In the genomic region with DNA sequence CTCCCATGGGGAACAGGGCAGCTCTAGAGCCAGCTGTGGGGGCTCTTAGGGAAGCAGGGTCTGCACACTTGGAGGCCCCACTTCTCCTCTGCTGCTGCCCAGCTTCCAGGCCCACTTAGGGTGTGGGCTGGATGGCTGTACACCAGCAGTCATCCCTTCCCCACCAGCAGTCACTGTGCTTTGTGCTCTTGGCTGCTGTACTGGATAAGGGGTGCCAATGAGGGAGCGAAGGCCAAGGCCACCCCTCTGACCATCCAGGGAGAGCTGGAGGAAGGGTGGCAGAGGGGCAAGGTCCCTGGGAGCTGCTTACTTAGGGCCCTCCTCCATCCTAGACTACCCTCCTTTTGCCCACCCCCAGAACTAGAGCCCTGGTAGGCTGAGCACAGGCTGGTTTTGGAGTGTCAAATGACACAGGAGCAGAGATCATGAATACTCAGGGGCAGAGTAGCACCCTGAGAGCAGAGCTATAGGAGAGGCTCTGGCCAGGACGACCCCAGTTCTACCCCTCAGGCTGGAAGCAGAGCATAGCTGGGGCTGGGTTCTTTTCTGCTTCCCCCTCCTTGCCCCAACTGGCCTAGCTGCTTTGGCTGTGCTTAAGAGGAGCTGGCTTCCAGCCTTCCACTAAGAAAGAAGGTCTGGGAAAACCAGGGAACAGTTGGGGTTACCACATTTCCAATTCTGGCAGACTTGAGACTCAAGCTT, we compare ENCODE assay signal across 26 mouse cellular contexts. TPM values are rescaled to one million over a fixed set of nuclear protein-coding genes. Genes with fewer than 3 reads are reported as not detected.
A peak's percentile ranks its signal among the peaks of the same experiment; 100 is the strongest.
DNase-seq lines count a peak whose midpoint lies in the region; ATAC-seq and TF ChIP-seq lines count a peak whose summit lies in the region.
"Had no signal": no experiment of that assay in that cellular context is flagged by ENCODE, and none has a peak within 500 bp of the region (broad histone marks: within the 10 kb centered on the region; RNA-seq: fewer than 3 reads in every experiment).

No protein-coding gene starts in this region.

- H3K9ac ChIP-seq in forebrain, postnatal 0 days: no peak overlapping the region
- no peak overlapping the region for H3K9ac ChIP-seq in forebrain, embryonic 14.5 days (ENCODE audit: low read length)
- no peak overlapping the region for H3K9ac ChIP-seq in liver, embryonic 16.5 days (ENCODE audit: low read depth, low read length)
- H3K9ac ChIP-seq: forebrain, embryonic 12.5 days; hindbrain, embryonic 12.5 days; limb, embryonic 15.5 days; midbrain, embryonic 15.5 days had no signal

- H3K36me3 ChIP-seq in forebrain, postnatal 0 days (ENCODE audit: insufficient read depth): peaks cover 57% of the 10 kb centered on the region
- peaks cover 65% of the 10 kb centered on the region for H3K36me3 ChIP-seq in forebrain, embryonic 14.5 days (ENCODE audit: control insufficient read depth, insufficient read depth, low read length)
- peaks cover 53% of the 10 kb centered on the region for H3K36me3 ChIP-seq in liver, embryonic 16.5 days (ENCODE audit: control insufficient read depth, insufficient read depth)

- no peaks in the 10 kb centered on the region for H3K9me3 ChIP-seq in forebrain, postnatal 0 days (ENCODE audit: low read length)
- H3K9me3 ChIP-seq in forebrain, embryonic 14.5 days (replicated peaks; ENCODE audit: control insufficient read depth, low read length): no peaks in the 10 kb centered on the region
- H3K9me3 ChIP-seq in liver, embryonic 16.5 days (replicated peaks; ENCODE audit: control insufficient read depth, low read length): no peaks in the 10 kb centered on the region
- H3K9me3 ChIP-seq: forebrain, embryonic 12.5 days; hindbrain, embryonic 12.5 days; limb, embryonic 15.5 days; midbrain, embryonic 15.5 days had no signal

- H3K4me2 ChIP-seq in forebrain, postnatal 0 days (ENCODE audit: low read depth): no peak overlapping the region
- no peak overlapping the region for H3K4me2 ChIP-seq in forebrain, embryonic 14.5 days (ENCODE audit: low read length)
- no peak overlapping the region for H3K4me2 ChIP-seq in liver, embryonic 16.5 days (ENCODE audit: low read depth, low read length)
- H3K4me2 ChIP-seq: forebrain, embryonic 12.5 days; hindbrain, embryonic 12.5 days; limb, embryonic 15.5 days; midbrain, embryonic 15.5 days had no signal

- 85% methylated on average over 2 of the region's 2 CpGs for WGBS in forebrain, postnatal 0 days
- WGBS in forebrain, embryonic 14.5 days: 84% methylated on average over 2 of the region's 2 CpGs
- WGBS in liver, embryonic 16.5 days (ENCODE audit: insufficient replicate concordance): 80% methylated on average over 2 of the region's 2 CpGs

- peak; percentile 28 for ATAC-seq in forebrain, postnatal 0 days
- ATAC-seq in forebrain, embryonic 14.5 days: no peak
- ATAC-seq in liver, embryonic 16.5 days (ENCODE audit: low read depth): no peak
- ATAC-seq: midbrain, embryonic 15.5 days had no signal

- TF ChIP-seq CTCF in forebrain, postnatal 0 days (IDR thresholded peaks at IDR 0.05; ENCODE audit: low read depth): no peak

- H3K4me1 ChIP-seq in forebrain, postnatal 0 days (ENCODE audit: insufficient read depth): no peaks in the 10 kb centered on the region
- no peaks in the 10 kb centered on the region for H3K4me1 ChIP-seq in forebrain, embryonic 14.5 days (ENCODE audit: control insufficient read depth, insufficient read depth, low read length)
- peaks cover 51% of the 10 kb centered on the region for H3K4me1 ChIP-seq in liver, embryonic 16.5 days (ENCODE audit: control insufficient read depth, low read depth, low read length)
- H3K4me1 ChIP-seq: midbrain, embryonic 15.5 days had no signal

- H3K27me3 ChIP-seq in forebrain, postnatal 0 days (ENCODE audit: insufficient read depth, low read length): no peaks in the 10 kb centered on the region
- H3K27me3 ChIP-seq in forebrain, embryonic 14.5 days (replicated peaks; ENCODE audit: control insufficient read depth, insufficient read depth, low read length): 0 out of 2 replicates have a peak, but pooled peaks cover 6% of the 10 kb centered on the region
- peaks cover 17% of the 10 kb centered on the region for H3K27me3 ChIP-seq in liver, embryonic 16.5 days (ENCODE audit: control insufficient read depth, insufficient read depth, low read depth, low read length)

- DNase-seq in forebrain, postnatal 0 days: no peak
- no peak for DNase-seq in forebrain, embryonic 14.5 days (ENCODE audit: low spot score)
- DNase-seq in layer of hippocampus, postnatal 14 days (ENCODE audit: low spot score in 2 of 2): peak; percentile 28 to 60
- no peak for DNase-seq in layer of hippocampus, adult 9-10 months (ENCODE audit: low spot score)
- DNase-seq in right cerebral cortex, postnatal 10 days (ENCODE audit: low spot score in 2 of 2): peak; percentile 62 to 67
- no peak for DNase-seq in right cerebral cortex, postnatal 25 days
- no peak for DNase-seq in gastrocnemius, adult 18-20 months (ENCODE audit: low spot score)
- DNase-seq: adrenal gland, postnatal 36 days; cerebellum, postnatal 25 days; gastrocnemius, postnatal 25 days; kidney, adult 9 months; kidney, postnatal 25 days; lung, postnatal 10 days; right cerebral cortex, adult 18-20 months had no signal

- 0 out of 2 replicates have a peak overlapping the region, but pooled peaks have one; percentile 5 for H3K27ac ChIP-seq in forebrain, postnatal 0 days (ENCODE audit: low read depth, low read length)
- no peak overlapping the region for H3K27ac ChIP-seq in forebrain, embryonic 14.5 days (ENCODE audit: low read depth, low read length)
- H3K27ac ChIP-seq in liver, embryonic 16.5 days (ENCODE audit: low read length): peak overlapping the region; percentile 87
- H3K27ac ChIP-seq: forebrain, embryonic 12.5 days; hindbrain, embryonic 12.5 days; limb, embryonic 15.5 days; midbrain, embryonic 15.5 days had no signal

- H3K4me3 ChIP-seq in forebrain, postnatal 0 days (ENCODE audit: low read depth, low read length): no peak overlapping the region
- no peak overlapping the region for H3K4me3 ChIP-seq in forebrain, embryonic 14.5 days (ENCODE audit: low read depth, low read length)
- H3K4me3 ChIP-seq in liver, embryonic 16.5 days (ENCODE audit: low read depth, low read length): no peak overlapping the region
- H3K4me3 ChIP-seq: forebrain, embryonic 12.5 days; hindbrain, embryonic 12.5 days; limb, embryonic 15.5 days; midbrain, embryonic 15.5 days had no signal

RNA-seq across cellular contexts. Expression of gene Paqr6, which starts 2.6 kb away (rescaled TPM):
- total RNA-seq in forebrain, postnatal 0 days (2014; rRNA removed): 1.3 and 3.3 TPM in 2 replicates
- 2.7 and 3.0 TPM in 2 replicates for polyA plus RNA-seq in forebrain, postnatal 0 days (2015; fragmentation: Nextera tagmentation; extraction: Ambion mirVana)
- polyA plus RNA-seq in forebrain, embryonic 14.5 days (2014; fragmentation: Nextera tagmentation; extraction: Ambion mirVana): 0.22 and 0.30 TPM in 2 replicates
- total RNA-seq in layer of hippocampus, postnatal 14 days (2021): 1 to 10 TPM; 8.1 to 9.4 TPM
- 5.9 and 7.0 TPM in 2 replicates for polyA plus RNA-seq in liver, embryonic 16.5 days (2015; fragmentation: Nextera tagmentation; extraction: Ambion mirVana)
- under 1 TPM; 0.50 to 0.75 TPM for total RNA-seq in gastrocnemius, adult 18-20 months (2021)
- total RNA-seq: megakaryocyte progenitor cell, adult 5-6 weeks had no signal

RNA-seq across cellular contexts. Expression of gene Bglap3, which starts 10.8 kb away (rescaled TPM):
- not detected in 2 replicates for total RNA-seq in forebrain, postnatal 0 days (2014; rRNA removed)
- not detected in 2 replicates for polyA plus RNA-seq in forebrain, postnatal 0 days (2015; fragmentation: Nextera tagmentation; extraction: Ambion mirVana)
- polyA plus RNA-seq in forebrain, embryonic 14.5 days (2014; fragmentation: Nextera tagmentation; extraction: Ambion mirVana): not detected in 2 replicates
- total RNA-seq in layer of hippocampus, postnatal 14 days (2021): not detected
- polyA plus RNA-seq in liver, embryonic 16.5 days (2015; fragmentation: Nextera tagmentation; extraction: Ambion mirVana): 0.15 and 0.69 TPM in 2 replicates
- total RNA-seq in gastrocnemius, adult 18-20 months (2021): not detected
- total RNA-seq: heart, adult 8-10 months; megakaryocyte progenitor cell, adult 5-6 weeks had no signal
- polyA plus RNA-seq: hindbrain, embryonic 12.5 days; midbrain, embryonic 15.5 days; stomach, embryonic 14.5 days had no signal

RNA-seq across cellular contexts. Expression of gene Bglap2, which starts 16.7 kb away (rescaled TPM):
- 9.2 TPM in 1 of 2 replicates, not detected in the other for total RNA-seq in forebrain, postnatal 0 days (2014; rRNA removed)
- polyA plus RNA-seq in forebrain, postnatal 0 days (2015; fragmentation: Nextera tagmentation; extraction: Ambion mirVana): not detected in 2 replicates
- not detected in 2 replicates for polyA plus RNA-seq in forebrain, embryonic 14.5 days (2014; fragmentation: Nextera tagmentation; extraction: Ambion mirVana)
- total RNA-seq in layer of hippocampus, postnatal 14 days (2021): not detected
- not detected in 2 replicates for polyA plus RNA-seq in liver, embryonic 16.5 days (2015; fragmentation: Nextera tagmentation; extraction: Ambion mirVana)
- total RNA-seq in gastrocnemius, adult 18-20 months (2021): not detected
- total RNA-seq: adrenal gland, postnatal 36 days; gastrocnemius, postnatal 25 days; heart, adult 8-10 months; layer of hippocampus, postnatal 36 days; left cerebral cortex, postnatal 25 days; megakaryocyte progenitor cell, adult 5-6 weeks had no signal
- polyA plus RNA-seq: forebrain, embryonic 12.5 days; heart, embryonic 16.5 days; hindbrain, embryonic 12.5 days; intestine, embryonic 14.5 days; midbrain, embryonic 15.5 days; stomach, embryonic 14.5 days had no signal

RNA-seq across cellular contexts. Expression of gene Bglap, which starts 22.5 kb away (rescaled TPM):
- total RNA-seq in forebrain, postnatal 0 days (2014; rRNA removed): 0.76 TPM in 1 of 2 replicates, not detected in the other
- polyA plus RNA-seq in forebrain, postnatal 0 days (2015; fragmentation: Nextera tagmentation; extraction: Ambion mirVana): not detected in 2 replicates
- polyA plus RNA-seq in forebrain, embryonic 14.5 days (2014; fragmentation: Nextera tagmentation; extraction: Ambion mirVana): not detected in 2 replicates
- 1 to 10 TPM in 1 of 2 experiments, not detected in 1; 1.3 TPM for total RNA-seq in layer of hippocampus, postnatal 14 days (2021)
- polyA plus RNA-seq in liver, embryonic 16.5 days (2015; fragmentation: Nextera tagmentation; extraction: Ambion mirVana): not detected in 2 replicates
- total RNA-seq in gastrocnemius, adult 18-20 months (2021): not detected
- total RNA-seq: heart, adult 8-10 months; layer of hippocampus, postnatal 36 days; megakaryocyte progenitor cell, adult 5-6 weeks had no signal
- polyA plus RNA-seq: forebrain, embryonic 12.5 days; heart, embryonic 16.5 days; hindbrain, embryonic 12.5 days; stomach, embryonic 14.5 days had no signal

RNA-seq across cellular contexts. Expression of gene Smg5, which starts 25.7 kb away (rescaled TPM):
- 85.3 and 96.5 TPM in 2 replicates for total RNA-seq in forebrain, postnatal 0 days (2014; rRNA removed)
- 29.2 and 33.8 TPM in 2 replicates for polyA plus RNA-seq in forebrain, postnatal 0 days (2015; fragmentation: Nextera tagmentation; extraction: Ambion mirVana)
- polyA plus RNA-seq in forebrain, embryonic 14.5 days (2014; fragmentation: Nextera tagmentation; extraction: Ambion mirVana): 36.0 and 44.8 TPM in 2 replicates
- total RNA-seq in layer of hippocampus, postnatal 14 days (2021): 10 to 100 TPM; 65.4 to 71.8 TPM
- polyA plus RNA-seq in liver, embryonic 16.5 days (2015; fragmentation: Nextera tagmentation; extraction: Ambion mirVana): 27.7 and 30.8 TPM in 2 replicates
- 10 to 100 TPM; 37.5 to 48.1 TPM for total RNA-seq in gastrocnemius, adult 18-20 months (2021)

Comparison
In these comparisons a context has a peak if more than half of its experiments do, and no peak if none do; other contexts are left out.
1. DNase-seq: peak in layer of hippocampus, postnatal 14 days (2 of 2) and right cerebral cortex, postnatal 10 days (2 of 2); none in forebrain, postnatal 0 days (single experiment), forebrain, embryonic 14.5 days (single experiment), layer of hippocampus, adult 9-10 months (single experiment), right cerebral cortex, postnatal 25 days (single experiment) and gastrocnemius, adult 18-20 months (single experiment).